Mouse (Mus musculus): Measurements from ENCODE around the gene Adnp.
"Not testable (repeated sequence)": the region's sequence is repeated elsewhere in the genome, so short reads cannot be mapped to it uniquely, and the experiment has no call there.

Adnp gene

DNA sequence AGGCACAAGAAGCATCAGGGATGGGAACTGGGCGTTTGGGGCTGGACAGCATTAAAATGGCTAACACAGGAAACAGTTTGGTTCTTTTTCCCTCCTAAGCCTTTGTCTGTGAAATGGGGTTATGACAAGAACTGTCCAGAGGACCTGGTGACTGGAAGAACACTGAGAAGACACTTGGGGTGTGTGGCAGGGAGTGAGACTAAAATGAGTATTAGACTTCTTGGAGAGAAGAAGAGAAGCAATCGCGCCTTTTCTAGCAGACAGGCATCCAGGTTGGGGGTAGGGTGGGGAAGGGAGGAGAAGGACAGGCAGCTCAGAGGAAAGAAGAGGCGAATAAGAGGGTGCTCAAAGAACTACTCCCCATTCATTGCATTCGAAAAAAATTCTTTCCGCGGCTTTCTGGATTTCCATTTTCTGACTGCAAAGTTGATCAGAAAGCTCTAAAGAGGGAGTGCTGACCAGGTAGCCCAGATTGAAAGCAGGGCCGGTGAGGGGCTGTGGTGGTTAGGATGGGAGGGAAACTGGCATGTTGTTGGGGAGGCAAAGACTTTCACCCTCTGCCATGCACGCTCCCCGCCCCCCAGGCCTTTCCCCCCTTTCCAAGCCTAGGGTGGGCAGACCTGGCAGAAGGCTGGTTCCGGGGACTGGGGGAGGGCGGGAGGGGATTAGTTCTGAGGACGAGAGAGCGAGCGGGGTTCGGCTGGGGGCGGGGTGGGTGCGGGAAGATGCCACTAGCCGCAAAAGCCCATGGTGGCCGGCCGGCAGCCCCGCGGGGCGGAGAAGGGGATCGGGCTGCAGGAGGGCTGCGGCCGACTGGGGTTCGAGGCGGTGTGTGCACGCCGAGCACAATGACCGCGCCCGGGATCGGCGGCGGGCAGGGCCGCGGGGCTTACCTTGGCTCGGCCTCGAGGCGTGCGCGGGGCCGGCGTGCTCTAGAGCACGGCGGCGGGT, 956 bp downstream of the Adnp start:
- no peak for DNase-seq (ENCODE audit: low spot score)

DNA sequence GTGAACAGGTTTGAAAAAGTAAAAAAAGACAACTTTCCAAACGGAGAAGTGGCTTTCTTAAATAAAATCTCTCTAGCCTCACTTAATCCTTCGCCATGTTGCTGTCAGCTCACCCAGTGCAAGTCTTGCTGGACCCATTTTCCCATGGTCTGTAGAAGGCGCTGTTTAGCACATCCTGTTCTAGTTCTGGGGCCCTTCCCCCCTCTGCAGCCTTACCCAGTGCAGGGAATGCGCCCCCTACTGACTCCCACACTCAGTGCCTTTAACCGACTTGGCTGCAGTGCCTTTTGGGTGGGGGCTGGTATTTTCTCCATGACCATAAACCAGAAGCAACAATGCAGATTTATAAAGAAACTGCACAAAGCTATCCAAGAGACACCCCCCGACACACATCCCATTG, 1.6 kb downstream of the Adnp start:
- DNase-seq (ENCODE audit: low spot score), result peak; percentile 49

DNA sequence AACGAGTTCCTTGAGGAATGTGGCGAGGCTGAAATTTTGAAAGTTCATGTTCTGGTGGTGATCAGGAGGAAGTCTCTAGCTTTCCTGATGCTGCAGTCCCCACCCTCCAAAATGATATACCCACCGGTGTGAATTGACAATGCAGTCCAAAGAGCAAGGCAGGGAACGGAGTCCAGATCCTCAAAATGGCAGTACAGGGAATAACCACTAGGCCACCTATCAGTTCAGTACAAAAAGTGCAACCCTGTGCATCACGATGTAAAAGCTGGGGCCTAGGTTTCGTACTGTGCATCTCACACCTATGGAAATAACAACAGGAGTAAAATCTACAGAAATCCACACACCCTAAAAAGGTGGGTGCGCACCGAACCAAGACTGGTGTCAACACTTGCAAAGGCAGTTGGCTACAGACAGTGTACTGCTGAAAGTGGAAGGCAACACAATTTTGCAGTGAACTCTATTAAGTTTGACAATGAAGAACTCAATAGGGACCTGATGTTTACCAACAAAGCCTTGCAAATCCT, 2.4 kb downstream of the Adnp start:
- DNase-seq (ENCODE audit: low spot score), result no peak

- no peak for DNase-seq (ENCODE audit: low spot score)
These were observed 6.8 kb downstream of the Adnp start for GRCm38 (mm10) chr2:168200014-168200691.

DNA sequence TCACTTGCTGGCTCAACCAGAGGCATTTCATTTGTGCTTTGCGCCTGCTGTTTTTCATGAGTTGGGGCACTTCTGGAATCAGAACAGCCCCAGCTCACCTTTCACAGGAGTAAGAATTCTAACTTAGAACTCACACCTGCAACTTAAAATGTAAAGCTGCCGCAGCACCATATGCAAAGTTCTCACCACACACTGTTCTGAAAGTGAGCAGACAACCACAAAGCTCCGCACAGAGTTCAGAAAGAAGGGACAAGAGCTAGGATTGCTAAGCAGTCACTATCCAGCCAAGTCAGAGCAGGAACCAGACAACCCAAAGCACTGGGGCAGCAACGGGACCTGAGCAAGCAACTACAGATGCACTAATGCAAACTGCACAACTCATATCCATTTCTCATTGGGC, 7.4 kb downstream of the Adnp start:
- DNase-seq (ENCODE audit: low spot score), result no peak

DNA sequence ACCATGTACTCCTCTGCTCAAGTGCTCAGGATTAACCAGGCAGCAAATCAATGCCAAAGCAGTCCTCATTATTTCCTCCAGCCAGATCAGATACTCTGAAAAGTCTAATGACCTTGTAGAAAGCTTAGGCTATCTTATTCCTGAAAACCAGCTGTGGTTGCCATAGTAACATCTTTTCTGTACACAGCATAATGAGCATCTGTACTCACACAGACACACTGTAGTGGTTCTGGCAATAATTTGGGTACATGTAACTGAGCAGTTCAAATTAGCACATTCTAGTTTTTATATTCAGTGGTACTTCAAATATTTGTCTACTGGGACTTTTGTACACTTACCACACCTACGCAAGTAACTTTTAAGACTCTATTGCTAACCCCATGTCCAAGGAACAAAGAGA, 8.5 kb downstream of the Adnp start:
- no peak for DNase-seq (ENCODE audit: low spot score)

GRCm38 (mm10) chr2:168195721-168196120, 11.2 kb downstream of the Adnp start:
- no peak for DNase-seq (ENCODE audit: low spot score)

DNA sequence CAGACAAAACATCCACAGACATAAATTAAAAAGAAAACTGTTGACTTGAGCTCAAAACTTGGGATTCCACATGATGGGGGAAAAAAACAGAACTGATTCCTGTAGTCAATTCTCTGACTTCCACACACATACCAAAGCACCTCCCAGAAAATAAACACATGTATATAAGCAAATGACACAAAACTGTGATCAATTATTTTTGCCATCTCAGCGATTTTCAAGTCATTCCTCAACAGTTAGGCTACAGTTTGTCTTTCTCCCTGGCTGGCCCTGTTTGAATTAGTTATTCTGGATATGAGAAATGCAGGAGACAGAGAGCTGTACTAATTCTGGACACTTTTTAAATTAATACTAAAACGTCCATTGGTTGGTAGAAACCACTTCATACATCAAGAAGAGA, 13.2 kb downstream of the Adnp start:
- no peak for DNase-seq (ENCODE audit: low spot score)

GRCm38 (mm10) chr2:168191856-168192255, 15.1 kb downstream of the Adnp start:
- no peak for DNase-seq (ENCODE audit: low spot score)

DNA sequence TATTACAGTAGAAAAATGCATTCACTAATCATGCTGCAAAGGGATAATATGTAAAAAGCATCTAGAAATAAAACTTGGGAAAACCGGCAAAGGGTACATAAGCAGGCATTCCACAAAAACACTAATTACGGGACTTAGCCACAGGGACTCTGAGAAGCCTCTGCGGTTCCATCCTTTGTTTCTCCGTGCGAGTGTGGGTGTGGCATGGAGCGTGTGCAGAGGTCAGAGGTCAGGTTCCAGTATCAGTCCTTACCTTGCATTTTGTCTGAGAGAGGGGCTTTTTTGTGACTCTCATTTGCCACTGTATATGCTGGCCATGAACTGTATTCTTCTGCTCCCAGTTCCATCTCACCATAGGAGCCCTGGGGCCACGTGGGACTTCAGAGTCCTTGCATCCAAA, 31.0 kb downstream of the Adnp start:
- no peak for DNase-seq (ENCODE audit: low spot score)

- peak; percentile 36 for DNase-seq (ENCODE audit: low spot score)
These were observed 36.7 kb downstream of the Adnp start for GRCm38 (mm10) chr2:168170167-168170685.

DNA sequence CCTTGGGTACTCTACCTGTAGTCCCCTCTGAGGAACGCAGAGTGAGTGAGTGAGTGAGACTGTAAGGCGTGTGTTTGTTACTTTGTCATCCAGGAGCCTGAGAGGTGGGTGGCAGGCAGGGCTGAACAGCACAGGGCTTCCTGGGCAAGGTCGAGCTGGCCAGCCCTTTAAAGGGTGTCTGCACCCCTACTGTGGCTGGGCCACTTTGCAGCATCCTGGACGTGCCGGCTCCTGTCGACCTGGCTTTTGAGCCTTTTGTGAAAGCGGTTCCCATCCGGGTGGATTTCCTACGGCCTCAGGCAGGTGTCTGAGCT, 37.2 kb downstream of the Adnp start:
- DNase-seq (ENCODE audit: low spot score), result no peak

DNA sequence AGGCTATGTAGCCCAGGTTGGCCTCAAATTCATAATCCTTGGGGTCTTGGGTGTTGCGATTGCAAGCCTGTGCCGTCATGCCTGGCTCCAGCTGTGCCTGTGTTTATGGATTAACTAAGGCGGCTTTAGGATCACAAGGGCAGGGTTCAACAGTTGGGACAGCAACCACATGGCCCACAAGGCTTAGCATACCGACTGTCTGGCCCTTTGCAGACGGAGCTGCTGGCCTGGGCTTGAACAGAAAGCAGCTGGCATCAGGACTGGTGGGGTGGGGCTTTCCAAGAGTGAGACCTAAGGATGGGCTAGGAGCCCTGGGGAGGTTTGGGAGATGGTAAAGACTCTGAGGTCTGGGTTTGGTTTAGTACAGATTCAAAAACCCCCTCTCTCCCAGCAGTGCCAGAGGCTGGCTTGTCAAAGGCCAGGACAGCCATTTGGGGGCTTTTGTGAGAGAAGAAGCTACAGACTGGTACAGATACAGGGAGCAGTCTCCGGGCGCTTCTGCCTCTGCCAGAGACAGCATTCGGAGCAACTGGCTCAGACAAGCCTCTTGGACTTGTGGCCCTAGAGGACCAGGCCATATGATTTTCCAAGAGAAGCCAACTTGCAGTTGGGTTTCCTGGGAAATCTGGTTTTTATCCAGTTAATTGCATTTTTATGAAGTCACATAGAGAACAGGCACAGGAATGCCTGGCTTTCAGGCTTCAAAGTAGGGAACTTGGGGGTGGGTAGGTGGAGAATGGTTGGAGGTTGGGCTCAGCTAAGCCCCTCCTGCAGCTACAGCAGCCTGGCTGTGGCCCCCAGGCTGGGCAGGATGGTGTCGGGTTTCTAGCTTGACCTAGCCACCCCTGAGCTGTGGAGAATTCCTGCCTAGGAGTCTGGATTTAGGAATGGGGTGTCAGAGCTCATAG, 37.8 kb downstream of the Adnp start:
- DNase-seq (ENCODE audit: low spot score), result no peak

DNA sequence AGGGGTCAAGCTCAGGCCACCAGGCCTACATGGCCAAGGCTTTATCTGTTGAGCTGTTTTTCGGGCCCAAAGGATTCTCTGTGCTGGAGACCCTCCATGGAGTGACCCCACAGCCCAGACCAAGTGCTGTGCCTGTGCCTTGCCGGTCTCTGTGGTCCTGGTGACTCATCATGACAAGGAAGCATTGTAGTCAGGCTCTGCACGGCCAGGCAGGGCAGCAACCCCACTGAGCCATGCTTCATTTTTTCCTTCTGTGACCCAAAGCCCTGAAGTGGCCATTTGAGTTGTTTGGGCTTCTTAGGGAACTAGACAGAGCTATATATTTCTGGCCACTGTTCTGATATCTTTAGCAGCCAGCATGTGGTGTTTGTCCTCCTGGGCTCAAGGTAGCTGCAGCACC, 39.1 kb downstream of the Adnp start:
- no peak for DNase-seq (ENCODE audit: low spot score)

GRCm38 (mm10) chr2:168166750-168167460, 40.0 kb downstream of the Adnp start:
- DNase-seq (ENCODE audit: low spot score), result no peak

- no peak for DNase-seq (ENCODE audit: low spot score)
These were observed 44.9 kb downstream of the Adnp start for GRCm38 (mm10) chr2:168161978-168162377.

GRCm38 (mm10) chr2:168161514-168161971, 45.4 kb downstream of the Adnp start:
- DNase-seq (ENCODE audit: low spot score), result no peak

GRCm38 (mm10) chr2:168160370-168160930, 46.5 kb downstream of the Adnp start:
- DNase-seq (ENCODE audit: low spot score), result no peak

DNA sequence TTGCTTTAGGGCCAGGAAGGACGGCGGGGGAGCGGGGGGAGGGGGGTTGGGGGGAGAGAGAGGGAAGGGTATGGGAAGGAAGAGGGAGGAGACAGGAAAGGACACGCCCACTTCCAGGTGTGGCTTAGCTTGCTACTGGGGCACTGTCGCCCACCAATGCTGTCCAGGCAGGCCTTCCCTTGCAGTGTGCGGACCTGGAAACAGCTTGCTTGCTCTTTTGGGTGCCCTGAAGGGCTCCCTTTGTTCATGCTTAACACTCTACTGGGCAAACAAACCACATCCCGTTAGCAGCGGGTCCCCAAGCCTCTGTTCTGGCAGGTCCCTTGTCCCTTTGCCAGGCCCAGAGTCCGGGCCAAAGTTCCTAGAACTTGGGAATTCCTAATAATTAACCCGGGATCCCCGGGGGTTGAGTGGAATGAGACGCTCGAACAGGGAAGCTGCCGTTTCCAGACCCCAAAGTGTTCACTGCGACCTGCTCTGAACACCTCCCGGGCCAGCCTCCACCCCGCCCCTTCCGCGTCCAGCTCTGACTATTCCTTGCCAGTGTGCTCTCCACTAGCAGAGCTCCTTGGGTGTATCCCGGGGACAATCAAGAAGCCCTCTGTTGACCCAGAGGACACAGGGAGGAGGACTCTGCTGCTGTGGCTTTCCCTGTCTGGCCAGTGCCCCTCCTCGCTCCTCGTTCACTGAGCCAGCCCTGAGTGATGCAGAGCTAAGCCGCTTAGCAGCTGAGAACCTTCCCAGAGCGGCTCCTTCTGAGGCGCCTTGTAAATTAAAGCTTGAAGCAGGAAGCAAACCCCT, 47.8 kb downstream of the Adnp start:
- DNase-seq (ENCODE audit: low spot score), result no peak

DNA sequence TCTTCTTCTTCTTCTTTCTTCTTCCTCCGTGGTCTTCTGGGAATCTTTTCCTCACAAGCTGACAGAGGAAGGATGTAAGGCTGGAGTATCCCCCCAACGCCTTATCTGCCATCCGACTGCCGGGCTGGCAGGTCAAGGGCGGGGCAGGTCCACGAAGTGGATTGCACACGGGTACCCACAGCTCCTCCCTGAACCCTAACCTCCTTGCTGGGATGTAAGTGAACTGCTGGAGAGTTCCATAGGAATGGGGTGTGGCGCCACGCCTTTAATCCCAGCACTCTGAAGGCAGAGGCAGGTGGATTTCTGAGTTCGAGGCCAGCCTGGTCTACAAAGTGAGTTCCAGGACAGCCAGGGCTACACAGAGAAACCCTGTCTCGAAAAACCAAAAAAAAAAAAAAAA, 48.9 kb downstream of the Adnp start:
- DNase-seq (ENCODE audit: low spot score), result not testable (repeated sequence)

Measured in ovary, postnatal 10 days (tissue).